Mouse (Mus musculus): ENCODE measurements at regions not wholly inside any gene's neighbourhood (a gene's known extent, or its start where the extent isn't known, plus 50 kb on each side); places are given as distances from the start of the nearest gene placed in this dataset.

GRCm38 (mm10) chr1:136680173-136680572, 55.5 kb downstream of the Zfp281 start:
- DNase-seq (ENCODE audit: low read depth, low spot score): peak; percentile 85

- DNase-seq (ENCODE audit: low read depth, low spot score): peak; percentile 94
Observed at GRCm38 (mm10) chr1:136682311-136682710, 57.6 kb downstream of the Zfp281 start.

- no peak for DNase-seq (ENCODE audit: low read depth, low spot score)
Observed at GRCm38 (mm10) chr1:136683061-136683531, 58.4 kb downstream of the Zfp281 start.

- no peak for DNase-seq (ENCODE audit: low read depth, low spot score)
Observed at GRCm38 (mm10) chr1:136683561-136684131, 58.9 kb downstream of the Zfp281 start.

- no peak for DNase-seq (ENCODE audit: low read depth, low spot score)
Observed at GRCm38 (mm10) chr1:136684481-136684880, 59.8 kb downstream of the Zfp281 start.

GRCm38 (mm10) chr1:136685191-136686060, 60.7 kb downstream of the Zfp281 start:
- DNase-seq (ENCODE audit: low read depth, low spot score): peak; percentile 41

GRCm38 (mm10) chr1:136686467-136686866, 61.8 kb downstream of the Zfp281 start:
- no peak for DNase-seq (ENCODE audit: low read depth, low spot score)

GRCm38 (mm10) chr1:136690068-136690467, 65.4 kb downstream of the Zfp281 start:
- peak; percentile 84 for DNase-seq (ENCODE audit: low read depth, low spot score)

GRCm38 (mm10) chr1:136693421-136693820, 68.7 kb downstream of the Zfp281 start:
- peak; percentile 48 for DNase-seq (ENCODE audit: low read depth, low spot score)

- DNase-seq (ENCODE audit: low read depth, low spot score): peak; percentile 100
Observed at GRCm38 (mm10) chr1:136694983-136695382, 70.3 kb downstream of the Zfp281 start.

GRCm38 (mm10) chr1:136696077-136696641, 71.5 kb downstream of the Zfp281 start:
- peak; percentile 100 for DNase-seq (ENCODE audit: low read depth, low spot score)

GRCm38 (mm10) chr1:136698454-136699152, 73.9 kb downstream of the Zfp281 start:
- peak; percentile 83 for DNase-seq (ENCODE audit: low read depth, low spot score)

GRCm38 (mm10) chr1:136699153-136699524, 74.4 kb downstream of the Zfp281 start:
- DNase-seq (ENCODE audit: low read depth, low spot score): no peak

GRCm38 (mm10) chr1:136699571-136699970, 74.9 kb downstream of the Zfp281 start:
- DNase-seq (ENCODE audit: low read depth, low spot score): no peak

- DNase-seq (ENCODE audit: low read depth, low spot score): no peak
Observed at GRCm38 (mm10) chr1:136704139-136704538, 79.4 kb downstream of the Zfp281 start.

- DNase-seq (ENCODE audit: low read depth, low spot score): peak; percentile 38
Observed at GRCm38 (mm10) chr1:136706509-136706908, 81.8 kb downstream of the Zfp281 start.

GRCm38 (mm10) chr1:136707394-136707793, 82.7 kb downstream of the Zfp281 start:
- peak; percentile 100 for DNase-seq (ENCODE audit: low read depth, low spot score)

GRCm38 (mm10) chr1:136707866-136708265, 83.2 kb downstream of the Zfp281 start:
- peak; percentile 35 for DNase-seq (ENCODE audit: low read depth, low spot score)

- DNase-seq (ENCODE audit: low read depth, low spot score): peak; percentile 81
Observed at GRCm38 (mm10) chr1:136710196-136710595, 85.5 kb downstream of the Zfp281 start.

GRCm38 (mm10) chr1:136711243-136711642, 86.5 kb downstream of the Zfp281 start:
- DNase-seq (ENCODE audit: low read depth, low spot score): peak; percentile 21

GRCm38 (mm10) chr1:136714077-136714476, 89.4 kb downstream of the Zfp281 start:
- DNase-seq (ENCODE audit: low read depth, low spot score): no peak

- DNase-seq (ENCODE audit: low read depth, low spot score): no peak
Observed at GRCm38 (mm10) chr1:136714987-136715386, 90.3 kb downstream of the Zfp281 start.
